Mouse (Mus musculus) E14TG2a.4 (cell line): ENCODE measurements at regions not wholly inside any gene's neighbourhood (a gene's known extent, or its start where the extent isn't known, plus 50 kb on each side); places are given as distances from the start of the nearest gene placed in this dataset.

ENCODE experiments used
- CTCF ChIP-seq: conservative IDR thresholded peaks from 2 replicates; pipeline ENCODE4 v1.5.1; 2014; ENCODE audit warnings: low read length
- NANOG ChIP-seq: IDR thresholded peaks from 2 replicates; pipeline ENCODE4 v1.6.1; 2014; ENCODE audit warnings: borderline replicate concordance, low read length, mixed read lengths
- POU5F1 ChIP-seq: IDR thresholded peaks from 2 replicates; pipeline ENCODE4 v1.6.1; 2014; ENCODE audit warnings: low read length, borderline replicate concordance

DNA sequence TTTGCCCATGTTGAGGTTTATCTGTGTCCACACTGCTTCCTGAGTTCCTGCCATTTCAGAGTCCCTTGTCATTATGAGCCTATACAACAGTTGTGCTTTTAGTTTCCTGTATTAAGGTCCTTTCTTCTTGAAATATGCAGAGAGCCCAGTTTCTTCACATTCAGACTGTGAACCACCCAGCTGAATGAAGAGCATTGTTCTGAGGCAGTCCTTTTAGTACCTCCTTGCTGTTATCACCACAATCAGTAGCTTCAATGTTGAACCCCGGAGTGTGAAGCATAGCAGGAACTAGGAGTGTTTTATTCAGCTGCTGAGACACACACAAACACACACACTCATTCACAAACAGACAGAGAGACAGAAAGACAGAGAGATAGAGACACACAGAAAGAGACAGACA, 1452.1 kb downstream of the Gsdmc2 start:
- no peak for TF ChIP-seq CTCF
- no peak for TF ChIP-seq NANOG
- no peak for TF ChIP-seq POU5F1
